Mouse (Mus musculus): Measurements from ENCODE around the gene Lcor.

GRCm38 (mm10) chr19:41484361-41484760 is 1.9 kb downstream of the Lcor start:
- TF ChIP-seq EP300 (IDR thresholded peaks at IDR 0.05; ENCODE audit: low read depth) (no peak), CTCF (IDR thresholded peaks at IDR 0.05; ENCODE audit: low read depth) (no peak)

Measured in liver, embryonic 14.5 days (tissue).